Comparison of ENCODE assay signal across 9 mouse cellular contexts in the genomic region with DNA sequence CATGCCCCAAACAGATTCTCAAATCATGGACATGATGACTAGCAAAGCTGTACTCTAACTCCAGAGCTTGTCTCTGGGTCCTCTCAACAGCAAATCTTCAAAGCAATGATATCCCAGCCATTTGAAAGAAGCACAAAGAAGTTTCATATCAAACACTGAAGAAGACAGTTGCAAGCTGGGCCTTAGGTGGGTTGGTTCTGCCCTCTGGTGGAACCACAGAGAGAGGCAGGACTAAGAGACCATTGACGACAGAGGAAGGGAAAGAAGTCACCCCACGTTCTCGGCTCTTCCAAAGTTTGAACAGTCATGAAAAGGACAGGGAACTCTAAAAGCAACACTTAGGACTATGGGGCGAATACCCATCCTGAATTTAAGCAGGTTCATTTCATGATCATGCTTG. TPM values are rescaled to one million over a fixed set of nuclear protein-coding genes. Genes with fewer than 3 reads are reported as not detected.
DNase-seq lines count a peak whose midpoint lies in the region; ATAC-seq and TF ChIP-seq lines count a peak whose summit lies in the region.
"Had no signal": no experiment of that assay in that cellular context is flagged by ENCODE, and none has a peak within 500 bp of the region (broad histone marks: within the 10 kb centered on the region; RNA-seq: fewer than 3 reads in every experiment).

No protein-coding gene starts in this region.

- H3K9ac ChIP-seq in intestine, postnatal 0 days (ENCODE audit: low read depth, low read length): no peak overlapping the region
- H3K9ac ChIP-seq in intestine, embryonic 16.5 days (ENCODE audit: low read depth, low read length): no peak overlapping the region
- H3K9ac ChIP-seq: limb, embryonic 13.5 days had no signal

- WGBS in intestine, postnatal 0 days: 18% methylated on average over 4 of the region's 4 CpGs
- 22% methylated on average over 4 of the region's 4 CpGs for WGBS in intestine, embryonic 16.5 days
- WGBS in embryonic facial prominence, embryonic 10.5 days: 24% methylated on average over 4 of the region's 4 CpGs

- TF ChIP-seq CTCF in intestine, postnatal 0 days (IDR thresholded peaks at IDR 0.05; ENCODE audit: low read depth): peak; percentile 81

- ATAC-seq in intestine, postnatal 0 days: no peak
- ATAC-seq in intestine, embryonic 16.5 days: no peak
- ATAC-seq in CD4-positive, CD25-positive, alpha-beta regulatory T cell, adult 4 months: peak; percentile 57

- intact Hi-C loops in heart, postnatal 25 days (cut with DNase I): loop anchor here (1.0 to 5.0 kb wide), 2 partner anchors 145 to 187 kb away; no protein-coding TSS in a partner anchor
- intact Hi-C loops in gastrocnemius, postnatal 14 days (cut with DNase I; ENCODE audit: low total_unique reads): loop anchor here (5.0 kb wide), 1 partner anchor 185 kb away; no protein-coding TSS in a partner anchor

- no peaks in the 10 kb centered on the region for H3K36me3 ChIP-seq in intestine, postnatal 0 days (ENCODE audit: control insufficient read depth, insufficient read depth)
- no peaks in the 10 kb centered on the region for H3K36me3 ChIP-seq in intestine, embryonic 16.5 days (ENCODE audit: control insufficient read depth, insufficient read depth, low read length)
- no peaks in the 10 kb centered on the region for H3K36me3 ChIP-seq in embryonic facial prominence, embryonic 10.5 days (replicated peaks)
- H3K36me3 ChIP-seq: limb, embryonic 13.5 days had no signal

- H3K4me1 ChIP-seq in intestine, postnatal 0 days (replicated peaks; ENCODE audit: control insufficient read depth, insufficient read depth, low read length): no peaks in the 10 kb centered on the region
- no peaks in the 10 kb centered on the region for H3K4me1 ChIP-seq in intestine, embryonic 16.5 days (ENCODE audit: control insufficient read depth, insufficient read depth, low read length)
- no peaks in the 10 kb centered on the region for H3K4me1 ChIP-seq in embryonic facial prominence, embryonic 10.5 days
- H3K4me1 ChIP-seq: limb, embryonic 13.5 days had no signal

- no peaks in the 10 kb centered on the region for H3K9me3 ChIP-seq in intestine, postnatal 0 days (ENCODE audit: control insufficient read depth)
- no peaks in the 10 kb centered on the region for H3K9me3 ChIP-seq in intestine, embryonic 16.5 days (ENCODE audit: control insufficient read depth, low read length)
- no peaks in the 10 kb centered on the region for H3K9me3 ChIP-seq in embryonic facial prominence, embryonic 10.5 days
- H3K9me3 ChIP-seq: limb, embryonic 13.5 days had no signal

- H3K27me3 ChIP-seq in intestine, postnatal 0 days (replicated peaks; ENCODE audit: control insufficient read depth, insufficient read depth, low read length): no peaks in the 10 kb centered on the region
- H3K27me3 ChIP-seq in intestine, embryonic 16.5 days (replicated peaks; ENCODE audit: control insufficient read depth, insufficient read depth, low read length): no peaks in the 10 kb centered on the region
- H3K27me3 ChIP-seq in embryonic facial prominence, embryonic 10.5 days (replicated peaks; ENCODE audit: low read depth, poor library complexity, severe bottlenecking): no peaks in the 10 kb centered on the region
- H3K27me3 ChIP-seq: limb, embryonic 13.5 days had no signal

- no peak overlapping the region for H3K4me3 ChIP-seq in intestine, postnatal 0 days (ENCODE audit: low read depth, low read length)
- H3K4me3 ChIP-seq in intestine, embryonic 16.5 days (ENCODE audit: low read length): no peak overlapping the region
- no peak overlapping the region for H3K4me3 ChIP-seq in embryonic facial prominence, embryonic 10.5 days
- H3K4me3 ChIP-seq: limb, embryonic 13.5 days had no signal

- no peak overlapping the region for H3K27ac ChIP-seq in intestine, postnatal 0 days (ENCODE audit: low read depth, low read length)
- H3K27ac ChIP-seq in intestine, embryonic 16.5 days (ENCODE audit: low read length): no peak overlapping the region
- no peak overlapping the region for H3K27ac ChIP-seq in embryonic facial prominence, embryonic 10.5 days (replicated peaks)
- H3K27ac ChIP-seq: limb, embryonic 13.5 days had no signal

- DNase-seq in 416B (ENCODE audit: low read depth): peak; percentile 69
- DNase-seq in embryonic facial prominence, embryonic 10.5 days (ENCODE audit: low spot score): peak; percentile 24
- peak; percentile 36 for DNase-seq in naive thymus-derived CD4-positive, alpha-beta T cell, adult 2 months (ENCODE audit: low read depth)
- no peak for DNase-seq in heart, postnatal 25 days (ENCODE audit: low spot score)
- no peak for DNase-seq in gastrocnemius, postnatal 14 days

- no peak overlapping the region for H3K4me2 ChIP-seq in intestine, postnatal 0 days (replicated peaks; ENCODE audit: low read depth)
- H3K4me2 ChIP-seq in intestine, embryonic 16.5 days (ENCODE audit: low read depth, low read length): no peak overlapping the region
- H3K4me2 ChIP-seq: limb, embryonic 13.5 days had no signal

RNA-seq across cellular contexts. Expression of a gene that starts 18.5 kb away (rescaled TPM):
- 12.2 and 14.6 TPM in 2 replicates for polyA plus RNA-seq in intestine, postnatal 0 days (2015; fragmentation: Nextera tagmentation; extraction: Ambion mirVana)
- polyA plus RNA-seq in intestine, embryonic 16.5 days (2015; fragmentation: Nextera tagmentation; extraction: Ambion mirVana): 41.6 and 47.9 TPM in 2 replicates
- 10 to 100 TPM; 12.5 to 18.1 TPM for polyA plus RNA-seq in CD4-positive, CD25-positive, alpha-beta regulatory T cell, adult 4 months (2017; shearing (Covaris generic))
- polyA plus RNA-seq in embryonic facial prominence, embryonic 10.5 days (2016; fragmentation: Nextera tagmentation; extraction: Ambion mirVana): 107 and 110 TPM in 2 replicates
- 1 to 10 TPM in 1 of 2 experiments, under 1 TPM in 1; 0.55 to 1.9 TPM for total RNA-seq in heart, postnatal 25 days (2021)
- total RNA-seq in gastrocnemius, postnatal 14 days (2021): 1 to 10 TPM; 2.1 to 2.7 TPM

RNA-seq across cellular contexts. Expression of a gene that starts 36.8 kb away (rescaled TPM):
- polyA plus RNA-seq in intestine, postnatal 0 days (2015; fragmentation: Nextera tagmentation; extraction: Ambion mirVana): 9.3 and 10.5 TPM in 2 replicates
- polyA plus RNA-seq in intestine, embryonic 16.5 days (2015; fragmentation: Nextera tagmentation; extraction: Ambion mirVana): 11.9 and 12.5 TPM in 2 replicates
- polyA plus RNA-seq in CD4-positive, CD25-positive, alpha-beta regulatory T cell, adult 4 months (2017; shearing (Covaris generic)): 1 to 10 TPM; 7.3 to 8.0 TPM
- polyA plus RNA-seq in embryonic facial prominence, embryonic 10.5 days (2016; fragmentation: Nextera tagmentation; extraction: Ambion mirVana): 12.0 and 13.0 TPM in 2 replicates
- 10 to 100 TPM in 1 of 2 experiments, 1 to 10 TPM in 1; 9.1 to 10.4 TPM for total RNA-seq in heart, postnatal 25 days (2021)
- total RNA-seq in gastrocnemius, postnatal 14 days (2021): 1 to 10 TPM; 5.2 to 5.6 TPM

Comparison
In these comparisons a context has a peak if more than half of its experiments do, and no peak if none do; other contexts are left out.
1. DNase-seq: peak in 416B (single experiment), embryonic facial prominence, embryonic 10.5 days (single experiment) and naive thymus-derived CD4-positive, alpha-beta T cell, adult 2 months (single experiment); none in heart, postnatal 25 days (single experiment) and gastrocnemius, postnatal 14 days (single experiment).